Mouse (Mus musculus) testis, postnatal 14 days (tissue): Measurements from ENCODE around the gene Tnfaip8l3.
"Not testable (repeated sequence)": the region's sequence is repeated elsewhere in the genome, so short reads cannot be mapped to it uniquely, and the experiment has no call there.

Source experiments
- DNase-seq: peaks from one replicate; pipeline ENCODE4 v3.0.0; 2021; ENCODE audit warnings: low spot score

The Tnfaip8l3 gene

GRCm38 (mm10) chr9:54068032-54068649, at the start of gene Tnfaip8l3:
Tnfaip8l3 (minus strand) TSS chr9:54068388.
- no peak for DNase-seq

- DNase-seq = no peak
These were observed 44.5 kb upstream of the Tnfaip8l3 start for GRCm38 (mm10) chr9:54112726-54113125.

GRCm38 (mm10) chr9:54098636-54099035, 30.4 kb upstream of the Tnfaip8l3 start:
- DNase-seq = no peak

- DNase-seq = no peak
These were observed 28.9 kb upstream of the Tnfaip8l3 start for GRCm38 (mm10) chr9:54097091-54097490.

- DNase-seq = no peak
These were observed 16.1 kb upstream of the Tnfaip8l3 start for GRCm38 (mm10) chr9:54084245-54084644.

- no peak for DNase-seq
These were observed 9.6 kb upstream of the Tnfaip8l3 start for GRCm38 (mm10) chr9:54077740-54078139.

GRCm38 (mm10) chr9:54074901-54075300, 6.7 kb upstream of the Tnfaip8l3 start:
- no peak for DNase-seq

GRCm38 (mm10) chr9:54073688-54074087, 5.5 kb upstream of the Tnfaip8l3 start:
- no peak for DNase-seq

GRCm38 (mm10) chr9:54071474-54072095, 3.4 kb upstream of the Tnfaip8l3 start:
- DNase-seq = no peak

GRCm38 (mm10) chr9:54069204-54069603, 1.0 kb upstream of the Tnfaip8l3 start:
- DNase-seq = no peak

GRCm38 (mm10) chr9:54068777-54069176, 589 bp upstream of the Tnfaip8l3 start:
- DNase-seq = peak; percentile 54

GRCm38 (mm10) chr9:54067642-54068031, 551 bp downstream of the Tnfaip8l3 start:
- no peak for DNase-seq

- no peak for DNase-seq
These were observed 3.4 kb downstream of the Tnfaip8l3 start for GRCm38 (mm10) chr9:54064836-54065235.

GRCm38 (mm10) chr9:54063655-54064054, 4.5 kb downstream of the Tnfaip8l3 start:
- no peak for DNase-seq

GRCm38 (mm10) chr9:54061666-54062065, 6.5 kb downstream of the Tnfaip8l3 start:
- no peak for DNase-seq

- no peak for DNase-seq
These were observed 16.7 kb downstream of the Tnfaip8l3 start for GRCm38 (mm10) chr9:54051298-54052068.

GRCm38 (mm10) chr9:54048978-54049377, 19.2 kb downstream of the Tnfaip8l3 start:
- DNase-seq = no peak

GRCm38 (mm10) chr9:54043067-54043466, 25.1 kb downstream of the Tnfaip8l3 start:
- DNase-seq = no peak

- no peak for DNase-seq
These were observed 30.5 kb downstream of the Tnfaip8l3 start for GRCm38 (mm10) chr9:54037717-54038116.

- DNase-seq = no peak
These were observed 33.5 kb downstream of the Tnfaip8l3 start for GRCm38 (mm10) chr9:54034691-54035090.

GRCm38 (mm10) chr9:54022795-54023194, 45.4 kb downstream of the Tnfaip8l3 start:
- DNase-seq = no peak

- DNase-seq = no peak
These were observed 73.7 kb downstream of the Tnfaip8l3 start for GRCm38 (mm10) chr9:53994528-53994927.

GRCm38 (mm10) chr9:53992567-53992966, 75.6 kb downstream of the Tnfaip8l3 start:
- not testable (repeated sequence) for DNase-seq
